Mouse (Mus musculus) neural tube, embryonic 11.5 days (tissue): ENCODE measurements around the gene Otub2. TPM values are rescaled to one million over a fixed set of nuclear protein-coding genes. Genes with fewer than 3 reads are reported as not detected.

Experiments
- ATAC-seq: fragments of 200-750 bp; cut with Nextera tagmentation; 2 replicates; pipeline ENCODE4 v1.8.0; 2017; ENCODE audit warnings: moderate number of reproducible peaks, mild to moderate bottlenecking, moderate TSS enrichment, moderate library complexity; ENCODE audit not compliant: insufficient read depth, low FRiP score, low TSS enrichment
- DNase-seq: peaks from one replicate; pipeline ENCODE4 v3.0.0-alpha.2; 2015; ENCODE audit warnings: low spot score
- H3K27ac ChIP-seq: fragments of 300-500 bp; sonication (generic); 2 replicates; pipeline ENCODE4 v1.5.1; 2014; ENCODE audit warnings: low read depth, mild to moderate bottlenecking, low read length
- H3K27me3 ChIP-seq: fragments of 300-500 bp; sonication (generic); 2 replicates; pipeline ENCODE4 v1.6.1; 2014; ENCODE audit warnings: mild to moderate bottlenecking, low read length, mixed read lengths; ENCODE audit not compliant: control insufficient read depth, insufficient read depth
- H3K36me3 ChIP-seq: fragments of 300-500 bp; sonication (generic); 2 replicates; pipeline ENCODE4 v1.6.1; 2014; ENCODE audit warnings: mild to moderate bottlenecking, low read length, moderate library complexity, mixed read lengths; ENCODE audit not compliant: control insufficient read depth, insufficient read depth
- H3K4me1 ChIP-seq: fragments of 300-500 bp; sonication (generic); 2 replicates; pipeline ENCODE4 v1.6.1; 2014; ENCODE audit warnings: low read length, mixed read lengths; ENCODE audit not compliant: control insufficient read depth, insufficient read depth
- H3K4me2 ChIP-seq: fragments of 300-500 bp; sonication (generic); 2 replicates; pipeline ENCODE4 v1.6.1; 2014; ENCODE audit warnings: low read depth, mild to moderate bottlenecking, moderate library complexity
- H3K4me3 ChIP-seq: fragments of 300-500 bp; sonication (generic); 2 replicates; pipeline ENCODE4 v1.5.1; 2014; ENCODE audit warnings: low read depth, low read length
- H3K9ac ChIP-seq: fragments of 300-500 bp; sonication (generic); 2 replicates; pipeline ENCODE4 v1.6.1; 2014; ENCODE audit warnings: mild to moderate bottlenecking, low read length
- H3K9me3 ChIP-seq: fragments of 300-500 bp; sonication (generic); 2 replicates; pipeline ENCODE4 v1.6.1; 2016; ENCODE audit warnings: low read length; ENCODE audit not compliant: control insufficient read depth
- WGBS: fragments of 180-500 bp; shearing (Covaris S2); extraction: QIAGEN DNeasy Blood & Tissue Kit; methylation state at CpG from one replicate; pipeline ENCODE4 v1.1.7; 2014; 5-methylcytosine and 5-hydroxymethylcytosine counted together
- polyA plus RNA-seq: library from polyadenylated mRNA; unstranded; fragments of >200 nt; fragmentation: Nextera tagmentation; extraction: Ambion mirVana; gene quantifications from 2 replicates; pipeline ENCODE4 v1.2.1, GENCODE M21; 2014

Otub2 gene
- polyA plus RNA-seq, 1 experiment from 2014 or later: 20.3 TPM

- Histone ChIP-seq H3K27me3 (no peaks in the 10 kb centered on the region), H3K36me3 (no peaks in the 10 kb centered on the region), H3K27ac (no peak within 1 kb of the TSS), H3K4me3 (no peak within 1 kb of the TSS), H3K4me2 (no peak within 1 kb of the TSS), H3K9me3 (no peaks in the 10 kb centered on the region), H3K4me1 (no peaks in the 10 kb centered on the region), H3K9ac (no peak within 1 kb of the TSS)
- WGBS: 78% methylated on average over 14 of the region's 14 CpGs
- ATAC-seq (no peak), DNase-seq (no peak)
Measured at GRCm38 (mm10) chr12:103355746-103356414, 32.6 kb upstream of the Otub2 start, which contains the start of gene Asb2. Gene Asb2 (minus strand): TSS chr12:103356001.

- no peak overlapping the region for H3K4me2 ChIP-seq
- H3K27ac ChIP-seq: no peak overlapping the region
- H3K4me1 ChIP-seq: no peaks in the 10 kb centered on the region
- H3K4me3 ChIP-seq: no peak overlapping the region
- 94% methylated on average over 4 of the region's 4 CpGs for WGBS
- DNase-seq: no peak
- no peak for ATAC-seq
- H3K36me3 ChIP-seq: no peaks in the 10 kb centered on the region
- no peak overlapping the region for H3K9ac ChIP-seq
- no peaks in the 10 kb centered on the region for H3K27me3 ChIP-seq
- no peaks in the 10 kb centered on the region for H3K9me3 ChIP-seq
Measured at GRCm38 (mm10) chr12:103356415-103356748, 32.1 kb upstream of the Otub2 start.

- no peak overlapping the region for H3K4me3 ChIP-seq
- H3K4me2 ChIP-seq: no peak overlapping the region
- no peak for DNase-seq
- no peaks in the 10 kb centered on the region for H3K27me3 ChIP-seq
- H3K27ac ChIP-seq: no peak overlapping the region
- H3K4me1 ChIP-seq: no peaks in the 10 kb centered on the region
- H3K9me3 ChIP-seq: no peaks in the 10 kb centered on the region
- H3K36me3 ChIP-seq: no peaks in the 10 kb centered on the region
- no peak overlapping the region for H3K9ac ChIP-seq
- 84% methylated on average over 8 of the region's 8 CpGs for WGBS
- no peak for ATAC-seq
Measured at GRCm38 (mm10) chr12:103358216-103358615, 30.3 kb upstream of the Otub2 start.

GRCm38 (mm10) chr12:103358951-103359801 lies 29.3 kb upstream of the Otub2 start:
- WGBS: 64% methylated on average over 4 of the region's 4 CpGs
- Histone ChIP-seq H3K4me3 (no peak overlapping the region), H3K4me2 (no peak overlapping the region), H3K4me1 (no peaks in the 10 kb centered on the region), H3K9ac (no peak overlapping the region), H3K27ac (no peak overlapping the region), H3K27me3 (no peaks in the 10 kb centered on the region), H3K36me3 (no peaks in the 10 kb centered on the region), H3K9me3 (no peaks in the 10 kb centered on the region)
- DNase-seq (no peak), ATAC-seq (no peak)

- no peaks in the 10 kb centered on the region for H3K36me3 ChIP-seq
- no peak overlapping the region for H3K27ac ChIP-seq
- no peak for DNase-seq
- H3K27me3 ChIP-seq: no peaks in the 10 kb centered on the region
- H3K9me3 ChIP-seq: no peaks in the 10 kb centered on the region
- no peak overlapping the region for H3K4me2 ChIP-seq
- ATAC-seq: no peak
- WGBS: 83% methylated on average over 8 of the region's 8 CpGs
- H3K4me1 ChIP-seq: no peaks in the 10 kb centered on the region
- no peak overlapping the region for H3K9ac ChIP-seq
- no peak overlapping the region for H3K4me3 ChIP-seq
Measured at GRCm38 (mm10) chr12:103360812-103361211, 27.7 kb upstream of the Otub2 start.

GRCm38 (mm10) chr12:103361539-103362307 lies 26.8 kb upstream of the Otub2 start:
- 86% methylated on average over 17 of the region's 17 CpGs for WGBS
- no peaks in the 10 kb centered on the region for H3K9me3 ChIP-seq
- no peak overlapping the region for H3K4me2 ChIP-seq
- DNase-seq (no peak), ATAC-seq (no peak)
- no peak overlapping the region for H3K9ac ChIP-seq
- no peak overlapping the region for H3K4me3 ChIP-seq
- no peaks in the 10 kb centered on the region for H3K4me1 ChIP-seq
- no peaks in the 10 kb centered on the region for H3K27me3 ChIP-seq
- no peak overlapping the region for H3K27ac ChIP-seq
- H3K36me3 ChIP-seq: no peaks in the 10 kb centered on the region

- H3K9ac ChIP-seq: no peak overlapping the region
- 79% methylated on average over 3 of the region's 3 CpGs for WGBS
- no peak overlapping the region for H3K4me3 ChIP-seq
- no peak overlapping the region for H3K4me2 ChIP-seq
- no peak overlapping the region for H3K27ac ChIP-seq
- H3K36me3 ChIP-seq: no peaks in the 10 kb centered on the region
- H3K4me1 ChIP-seq: no peaks in the 10 kb centered on the region
- no peaks in the 10 kb centered on the region for H3K27me3 ChIP-seq
- DNase-seq: no peak
- ATAC-seq: no peak
- H3K9me3 ChIP-seq: no peaks in the 10 kb centered on the region
Measured at GRCm38 (mm10) chr12:103362336-103362735, 26.1 kb upstream of the Otub2 start.

GRCm38 (mm10) chr12:103367171-103367570 lies 21.3 kb upstream of the Otub2 start:
- Histone ChIP-seq H3K27ac (no peak overlapping the region), H3K27me3 (no peaks in the 10 kb centered on the region), H3K9ac (no peak overlapping the region), H3K9me3 (no peaks in the 10 kb centered on the region), H3K36me3 (no peaks in the 10 kb centered on the region), H3K4me2 (no peak overlapping the region), H3K4me3 (no peak overlapping the region), H3K4me1 (no peaks in the 10 kb centered on the region)
- DNase-seq (no peak), ATAC-seq (no peak)
- WGBS: 89% methylated on average over 2 of the region's 2 CpGs
